In genomic region chr15:102657926-102658381, GRCm38 (mm10) we compare ENCODE assay signal across 10 mouse cellular contexts. TPM values are rescaled to one million over a fixed set of nuclear protein-coding genes. Genes with fewer than 3 reads are reported as not detected.
DNase-seq lines count a peak whose midpoint lies in the region; ATAC-seq and TF ChIP-seq lines count a peak whose summit lies in the region.
"Had no signal": no experiment of that assay in that cellular context is flagged by ENCODE, and none has a peak within 500 bp of the region (broad histone marks: within the 10 kb centered on the region; RNA-seq: fewer than 3 reads in every experiment).

No protein-coding gene starts in this region.

- H3K9ac ChIP-seq in kidney, embryonic 16.5 days (replicated peaks; ENCODE audit: low read length), result no peak overlapping the region
- H3K9ac ChIP-seq in limb, embryonic 15.5 days, result no peak overlapping the region
- H3K9ac ChIP-seq: neural tube, embryonic 12.5 days had no signal

- no peak for TF ChIP-seq POLR2A in brain, embryonic 14.5 days (IDR thresholded peaks at IDR 0.05; ENCODE audit: borderline replicate concordance, extremely low read depth, insufficient read depth, insufficient read length, poor library complexity, severe bottlenecking)
- TF ChIP-seq POLR2A in thymus, adult 2 months (IDR thresholded peaks at IDR 0.05; ENCODE audit: control insufficient read depth, extremely low read depth, insufficient read depth, low read length, poor library complexity), result no peak

- H3K27ac ChIP-seq in kidney, embryonic 16.5 days (ENCODE audit: low read length), result peak overlapping the region; percentile 86
- H3K27ac ChIP-seq in limb, embryonic 15.5 days, result peak overlapping the region; percentile 96
- no peak overlapping the region for H3K27ac ChIP-seq in thymus, adult 2 months (ENCODE audit: control insufficient read depth, insufficient read depth, low read length)
- H3K27ac ChIP-seq: neural tube, embryonic 12.5 days had no signal

- peaks cover 24% of the 10 kb centered on the region for H3K36me3 ChIP-seq in kidney, embryonic 16.5 days (ENCODE audit: insufficient read depth, low read length)
- H3K36me3 ChIP-seq in limb, embryonic 15.5 days, result peaks cover 23% of the 10 kb centered on the region
- H3K36me3 ChIP-seq in thymus, adult 2 months (ENCODE audit: control insufficient read depth, insufficient read depth, low read length), result peaks cover 21% of the 10 kb centered on the region

- no peak overlapping the region for H3K4me3 ChIP-seq in kidney, embryonic 16.5 days (ENCODE audit: low read length)
- H3K4me3 ChIP-seq in limb, embryonic 15.5 days, result no peak overlapping the region
- H3K4me3 ChIP-seq in thymus, adult 2 months (ENCODE audit: control insufficient read depth, insufficient read depth, low read length), result no peak overlapping the region
- H3K4me3 ChIP-seq: neural tube, embryonic 12.5 days had no signal

- no peak for TF ChIP-seq CTCF in brain, embryonic 14.5 days (IDR thresholded peaks at IDR 0.05; ENCODE audit: borderline replicate concordance, extremely low read depth, insufficient read depth, insufficient read length)
- no peak for TF ChIP-seq CTCF in thymus, adult 2 months (IDR thresholded peaks at IDR 0.05; ENCODE audit: borderline replicate concordance, control insufficient read depth, extremely low read depth, insufficient read depth, low read length, poor library complexity)

- no peak for ATAC-seq in kidney, embryonic 16.5 days (ENCODE audit: low FRiP score, low TSS enrichment)
- ATAC-seq in limb, embryonic 15.5 days (ENCODE audit: insufficient number of reproducible peaks, low FRiP score, low TSS enrichment, low read depth), result peak; percentile 64
- ATAC-seq in megakaryocyte, adult 5-6 weeks (ENCODE audit: poor library complexity, severe bottlenecking), result no peak

- H3K4me1 ChIP-seq in kidney, embryonic 16.5 days (ENCODE audit: insufficient read depth, low read length), result peaks cover 16% of the 10 kb centered on the region
- H3K4me1 ChIP-seq in limb, embryonic 15.5 days, result peaks cover 30% of the 10 kb centered on the region
- no peaks in the 10 kb centered on the region for H3K4me1 ChIP-seq in thymus, adult 2 months (replicated peaks; ENCODE audit: control insufficient read depth, insufficient read depth, low read length)
- H3K4me1 ChIP-seq: neural tube, embryonic 12.5 days had no signal

- WGBS in kidney, embryonic 16.5 days, result 55% methylated on average over 3 of the region's 3 CpGs
- 39% methylated on average over 3 of the region's 3 CpGs for WGBS in limb, embryonic 15.5 days
- 88% methylated on average over 3 of the region's 3 CpGs for WGBS in thymus, adult 2 months

- H3K4me2 ChIP-seq in kidney, embryonic 16.5 days (replicated peaks; ENCODE audit: low read depth, low read length), result no peak overlapping the region
- 0 out of 2 replicates have a peak overlapping the region, but pooled peaks have one; percentile 2 for H3K4me2 ChIP-seq in limb, embryonic 15.5 days
- H3K4me2 ChIP-seq: neural tube, embryonic 12.5 days had no signal

- no peaks in the 10 kb centered on the region for H3K27me3 ChIP-seq in kidney, embryonic 16.5 days (ENCODE audit: insufficient read depth, low read length)
- H3K27me3 ChIP-seq in limb, embryonic 15.5 days, result no peaks in the 10 kb centered on the region
- H3K27me3 ChIP-seq in thymus, adult 2 months (ENCODE audit: control insufficient read depth, insufficient read depth, low read length), result no peaks in the 10 kb centered on the region
- H3K27me3 ChIP-seq: neural tube, embryonic 12.5 days had no signal

- no peak for DNase-seq in kidney, adult 11 months
- DNase-seq in brain, embryonic 14.5 days (ENCODE audit: low read depth), result peak; percentile 25
- DNase-seq in forelimb bud, embryonic 11.5 days (ENCODE audit: low read depth, low spot score), result peak; percentile 16
- DNase-seq in thymus, postnatal 10 days (ENCODE audit: low spot score in 2 of 2), result no peak
- no peak for DNase-seq in thymus, adult 2 months

- H3K9me3 ChIP-seq in kidney, embryonic 16.5 days (ENCODE audit: low read length), result no peaks in the 10 kb centered on the region
- H3K9me3 ChIP-seq in limb, embryonic 15.5 days, result no peaks in the 10 kb centered on the region
- H3K9me3 ChIP-seq: neural tube, embryonic 12.5 days had no signal

RNA-seq across cellular contexts. Expression of gene Atp5g2, which starts 14.2 kb away (rescaled TPM):
- 60.1 and 74.0 TPM in 2 replicates for polyA plus RNA-seq in kidney, embryonic 16.5 days (2015; fragmentation: Nextera tagmentation; extraction: Ambion mirVana)
- polyA plus RNA-seq in brain, embryonic 14.5 days (2012; rRNA removed), result 462 and 655 TPM in 2 replicates
- 48.8 and 56.6 TPM in 2 replicates for polyA plus RNA-seq in limb, embryonic 15.5 days (2015; fragmentation: Nextera tagmentation; extraction: Ambion mirVana)
- total RNA-seq in megakaryocyte, adult 5-6 weeks (2015), result 43.8 and 46.5 TPM in 2 replicates
- 44.3 and 47.5 TPM in 2 replicates for total RNA-seq in megakaryocyte, adult 5-6 weeks (2017)
- polyA plus RNA-seq in thymus, adult 2 months (2012; rRNA removed), result 378 and 434 TPM in 2 replicates

RNA-seq across cellular contexts. Expression of gene Atf7, which starts 32.7 kb away (rescaled TPM):
- polyA plus RNA-seq in kidney, embryonic 16.5 days (2015; fragmentation: Nextera tagmentation; extraction: Ambion mirVana), result 30.9 and 39.2 TPM in 2 replicates
- polyA plus RNA-seq in brain, embryonic 14.5 days (2012; rRNA removed), result 42.5 and 48.8 TPM in 2 replicates
- polyA plus RNA-seq in limb, embryonic 15.5 days (2015; fragmentation: Nextera tagmentation; extraction: Ambion mirVana), result 48.7 and 49.6 TPM in 2 replicates
- 123 and 142 TPM in 2 replicates for total RNA-seq in megakaryocyte, adult 5-6 weeks (2015)
- 23.6 and 45.8 TPM in 2 replicates for total RNA-seq in megakaryocyte, adult 5-6 weeks (2017)
- 129 and 140 TPM in 2 replicates for polyA plus RNA-seq in thymus, adult 2 months (2012; rRNA removed)

RNA-seq across cellular contexts. Expression of gene Gm28047, which starts 33.1 kb away (rescaled TPM):
- 0.36 TPM in 1 of 2 replicates, not detected in the other for polyA plus RNA-seq in kidney, embryonic 16.5 days (2015; fragmentation: Nextera tagmentation; extraction: Ambion mirVana)
- not detected in 2 replicates for polyA plus RNA-seq in brain, embryonic 14.5 days (2012; rRNA removed)
- polyA plus RNA-seq in limb, embryonic 15.5 days (2015; fragmentation: Nextera tagmentation; extraction: Ambion mirVana), result not detected in 2 replicates
- not detected in 2 replicates for total RNA-seq in megakaryocyte, adult 5-6 weeks (2015)
- not detected in 2 replicates for total RNA-seq in megakaryocyte, adult 5-6 weeks (2017)
- not detected in 2 replicates for polyA plus RNA-seq in thymus, adult 2 months (2012; rRNA removed)
- polyA plus RNA-seq: frontal cortex, adult 2 months; neural tube, embryonic 12.5 days had no signal

Comparison
In these comparisons a context has a peak if more than half of its experiments do, and no peak if none do; other contexts are left out.
1. DNase-seq: peak in brain, embryonic 14.5 days (single experiment) and forelimb bud, embryonic 11.5 days (single experiment); none in kidney, adult 11 months (single experiment), thymus, postnatal 10 days (0 of 2) and thymus, adult 2 months (single experiment).